Mouse (Mus musculus): Measurements from ENCODE around the gene Adprh. TPM values are rescaled to one million over a fixed set of nuclear protein-coding genes. Genes with fewer than 3 reads are reported as not detected.

The Adprh gene
- total RNA-seq, 2 experiments from 2014 or later, result 57.1 to 57.6 TPM

DNA sequence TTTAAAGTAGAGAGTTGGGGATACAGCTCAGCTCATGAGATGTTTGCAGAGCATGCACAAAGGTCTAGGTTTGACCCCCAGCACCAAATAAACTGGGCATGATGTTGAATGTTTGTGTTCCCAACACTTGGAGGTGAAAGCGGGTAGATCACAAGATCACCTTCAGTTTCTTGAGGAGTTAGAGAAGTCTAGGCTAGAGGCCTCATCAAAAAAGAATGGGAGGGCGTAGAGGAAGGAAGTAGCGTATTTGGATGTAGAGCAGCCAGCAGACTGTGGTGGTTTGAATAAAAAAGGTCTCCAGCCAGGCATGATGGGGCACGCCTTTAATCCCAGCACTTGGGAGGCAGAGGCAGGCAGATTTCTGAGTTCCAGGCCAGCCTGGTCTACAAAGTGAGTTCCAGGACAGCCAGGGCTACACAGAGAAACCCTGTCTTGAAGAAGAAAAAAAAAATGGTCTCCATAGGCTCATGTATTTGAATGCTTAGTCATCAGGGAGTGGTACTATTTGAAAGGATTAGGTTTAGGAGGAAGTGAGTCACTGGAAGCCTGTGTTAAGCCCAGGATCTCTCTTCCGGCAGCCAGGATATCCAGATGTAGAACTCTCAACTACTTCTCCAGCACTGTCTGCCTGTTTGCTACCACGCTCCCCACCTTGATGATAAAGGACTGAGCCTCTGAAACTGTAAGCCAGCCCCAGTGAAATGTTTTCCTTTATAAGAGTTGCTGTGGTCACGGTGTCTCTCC is 8.6 kb downstream of the Adprh start:
- no peak for DNase-seq (ENCODE audit: low spot score in 2 of 2)

DNA sequence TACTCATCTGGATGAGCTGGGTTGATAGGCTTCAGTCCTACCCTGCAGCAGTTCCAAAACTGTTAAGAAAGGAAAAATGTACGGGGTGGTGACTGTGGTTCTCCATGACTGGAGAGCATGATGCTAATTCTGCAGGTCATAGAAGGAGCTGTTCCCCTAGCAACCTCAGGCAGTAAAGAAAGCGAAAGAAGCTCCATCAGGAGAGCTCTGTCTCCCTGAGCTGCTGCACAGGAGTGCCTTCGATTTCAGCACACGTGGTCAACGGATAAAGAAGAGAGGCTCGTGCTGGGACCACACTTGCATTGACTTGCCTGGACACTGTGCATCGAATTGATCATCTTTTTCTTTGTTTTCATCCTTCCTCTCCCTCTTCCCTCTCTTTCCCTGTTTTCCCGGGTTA is 10.3 kb downstream of the Adprh start:
- no peak for DNase-seq (ENCODE audit: low spot score in 2 of 2)

DNA sequence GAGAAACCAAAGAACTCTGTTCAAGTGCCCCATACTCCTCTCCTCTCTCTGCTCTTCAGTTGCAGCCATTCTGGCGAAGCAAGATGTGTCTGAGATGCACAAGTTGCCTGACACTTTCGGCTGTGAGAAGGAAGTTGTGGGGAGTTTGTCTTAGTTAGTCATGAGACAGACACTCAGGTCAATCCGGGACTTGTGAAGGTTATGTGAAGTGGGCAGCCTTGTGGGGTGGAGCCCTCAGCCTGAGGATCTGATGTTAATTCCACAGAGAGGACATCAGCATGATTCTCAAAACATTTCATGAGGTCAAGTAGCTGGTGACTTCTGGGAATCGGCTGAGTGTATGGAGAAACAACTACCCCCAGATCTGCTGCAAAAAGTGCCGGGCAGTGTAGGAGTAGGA is 10.9 kb downstream of the Adprh start:
- DNase-seq (ENCODE audit: low spot score in 2 of 2), result no peak

DNA sequence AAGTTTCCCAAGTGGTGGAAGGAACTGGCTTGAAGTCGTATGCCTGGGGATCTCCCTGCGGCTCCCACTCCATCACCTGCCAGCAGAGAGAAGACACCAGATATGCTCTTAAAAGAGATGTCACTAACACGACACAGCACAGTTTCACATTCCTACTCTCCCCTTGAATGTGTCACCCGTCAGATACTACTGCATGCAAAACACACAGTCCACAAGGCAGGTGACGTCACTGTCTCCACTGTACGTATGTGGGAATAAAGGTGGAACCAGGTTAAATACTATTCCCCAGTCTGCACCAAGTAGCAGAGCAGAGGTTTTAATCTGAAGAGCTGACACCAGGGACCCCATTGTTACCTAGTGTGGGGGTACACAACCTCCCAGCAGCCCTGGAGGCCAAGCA is 12.1 kb downstream of the Adprh start:
- no peak for DNase-seq (ENCODE audit: low spot score in 2 of 2)

DNA sequence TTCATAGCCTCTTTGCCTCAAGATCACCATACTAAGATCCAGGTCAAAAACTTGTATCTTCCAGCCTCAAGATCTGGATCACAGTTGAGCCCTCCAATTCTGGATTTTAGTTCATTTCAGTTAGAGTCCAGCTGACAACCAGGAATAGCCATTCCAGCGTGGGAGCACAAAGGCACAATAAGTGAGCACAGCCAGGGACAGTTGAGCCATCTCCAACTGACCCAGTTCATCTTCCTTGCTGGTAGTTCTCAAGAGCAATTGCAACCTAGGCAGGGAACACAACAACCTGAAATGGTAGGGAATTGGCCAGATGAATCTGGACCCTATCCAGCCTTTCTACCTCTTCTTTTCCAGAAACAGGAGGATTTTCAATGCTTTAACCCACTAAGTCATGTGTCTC is 13.3 kb downstream of the Adprh start:
- DNase-seq (ENCODE audit: low spot score in 2 of 2), result no peak

DNA sequence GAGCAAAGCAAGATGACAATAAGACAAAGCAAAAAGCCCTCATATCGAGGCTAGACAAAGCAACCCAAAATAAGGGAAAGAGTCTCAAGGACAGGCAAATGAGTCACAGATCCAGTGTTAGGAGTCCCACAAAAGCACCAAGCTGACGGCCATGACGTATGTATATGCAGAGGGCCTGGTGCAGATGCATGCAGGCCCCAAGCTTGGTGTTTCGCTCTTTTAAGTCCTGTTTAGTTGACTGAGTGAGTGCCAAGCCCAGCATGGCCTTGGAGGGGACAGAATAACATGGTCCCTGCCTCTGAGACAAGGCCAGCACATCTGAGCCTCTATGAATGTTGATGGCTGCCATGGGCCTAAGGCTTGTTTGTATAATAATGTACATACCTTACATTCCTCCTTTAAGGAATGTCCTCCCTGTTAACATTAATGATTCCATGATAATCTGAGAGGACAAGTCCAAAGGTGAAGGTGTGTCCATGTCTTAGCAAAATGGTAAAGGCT is 18.2 kb downstream of the Adprh start:
- DNase-seq (ENCODE audit: low spot score in 2 of 2), result no peak

DNA sequence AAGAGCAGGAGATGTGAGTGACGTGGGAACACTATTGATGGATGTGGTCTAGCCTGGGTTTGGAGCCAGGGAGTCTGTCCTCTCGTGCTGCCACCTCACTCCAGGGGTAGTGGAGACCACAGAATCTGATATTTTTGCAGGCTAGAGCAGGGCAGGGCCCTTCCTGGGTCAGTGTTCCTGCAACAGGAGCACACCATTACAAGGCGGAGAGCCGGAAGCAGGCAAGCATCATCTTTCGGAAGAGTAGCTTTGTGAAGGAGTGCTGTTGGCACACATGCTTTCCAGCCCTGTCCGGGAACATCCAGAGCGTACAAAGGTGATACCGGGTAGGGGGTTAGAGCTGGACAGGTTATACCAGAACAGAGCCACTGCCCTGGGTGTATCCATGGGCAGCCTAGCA is 19.0 kb downstream of the Adprh start:
- DNase-seq (ENCODE audit: low spot score in 2 of 2), result no peak

DNA sequence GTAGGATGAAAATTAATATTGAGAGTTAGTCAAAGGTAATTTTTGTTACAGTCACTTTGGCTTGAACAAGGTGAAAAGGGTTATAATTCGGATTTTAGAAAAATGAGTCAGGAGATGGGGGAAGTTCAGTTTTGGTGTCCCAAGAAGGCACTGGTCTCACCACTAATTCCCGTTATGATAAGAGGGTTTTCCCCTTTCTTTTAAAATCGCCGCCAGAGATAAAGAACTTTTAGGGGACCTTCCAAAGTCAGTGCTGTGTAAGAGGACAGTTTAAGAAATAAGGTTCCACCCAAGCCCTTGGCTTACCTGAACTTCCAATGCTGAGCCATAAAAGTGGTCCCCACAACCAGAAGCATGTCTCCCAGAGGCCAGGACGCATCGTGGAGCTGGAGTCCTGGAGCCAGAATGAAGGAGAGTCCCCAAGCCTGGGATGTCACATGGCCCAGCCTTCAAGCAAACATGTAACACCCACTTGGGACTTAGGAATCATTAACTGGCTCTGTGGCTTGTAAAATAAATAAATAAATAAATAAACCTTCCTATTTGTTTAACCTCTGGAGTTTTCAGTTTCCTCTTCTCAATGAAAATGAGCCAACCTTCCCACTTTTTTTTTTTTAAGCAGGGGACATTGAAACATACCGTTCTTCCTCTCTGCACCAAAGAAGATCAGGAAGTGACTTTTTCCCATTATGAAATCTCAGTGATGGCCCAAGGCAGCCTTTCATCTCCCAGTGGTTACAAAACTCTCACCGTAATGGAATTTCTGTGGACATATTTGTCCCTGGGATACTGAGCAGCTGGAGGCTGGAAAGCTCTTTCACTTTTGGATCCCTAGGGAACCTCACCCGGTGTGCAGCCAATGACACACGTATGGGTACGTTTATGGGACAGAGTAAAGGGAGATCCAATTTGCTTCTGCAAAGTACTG is 19.7 kb downstream of the Adprh start, which contains the start of gene Pla1a:
Gene Pla1a (minus strand): TSS at position 648 of the 928 bp plus-strand sequence.
- DNase-seq (ENCODE audit: low spot score in 2 of 2), result no peak

DNA sequence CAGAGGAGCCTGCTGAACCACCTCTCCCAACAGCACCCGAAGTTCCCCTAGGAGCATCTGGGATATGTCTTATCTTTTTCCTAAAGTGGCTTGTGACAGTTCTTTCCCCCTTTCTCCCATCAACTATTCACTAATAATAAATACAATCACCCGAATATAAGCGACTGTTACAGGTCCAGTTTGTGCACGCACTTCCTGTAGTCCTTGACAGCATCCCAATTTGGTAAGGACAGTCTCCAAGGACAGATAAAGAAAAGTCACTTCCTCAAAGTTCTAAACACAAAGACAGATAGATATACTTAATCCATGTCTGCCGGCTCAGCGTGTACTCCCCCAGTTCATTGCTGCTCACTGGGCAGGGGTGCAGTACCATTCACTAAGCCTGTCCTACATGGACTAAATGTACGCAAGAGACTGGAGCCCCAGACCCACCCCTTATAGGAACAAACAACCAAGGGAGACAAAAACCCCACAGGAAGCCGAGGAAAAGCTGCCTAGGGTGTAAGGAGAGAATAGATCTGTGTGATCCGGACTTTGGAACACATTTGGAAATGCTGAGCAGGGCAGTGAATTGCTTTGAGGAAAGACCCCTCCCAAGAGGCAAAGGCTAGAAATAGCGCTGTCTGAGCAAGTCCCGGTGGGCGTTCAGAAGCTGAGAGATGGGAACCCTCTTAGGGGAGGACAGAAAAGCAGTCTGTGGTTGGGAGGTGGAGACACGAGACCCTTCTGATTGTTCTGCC is 20.9 kb downstream of the Adprh start:
- no peak for DNase-seq (ENCODE audit: low spot score in 2 of 2)

DNA sequence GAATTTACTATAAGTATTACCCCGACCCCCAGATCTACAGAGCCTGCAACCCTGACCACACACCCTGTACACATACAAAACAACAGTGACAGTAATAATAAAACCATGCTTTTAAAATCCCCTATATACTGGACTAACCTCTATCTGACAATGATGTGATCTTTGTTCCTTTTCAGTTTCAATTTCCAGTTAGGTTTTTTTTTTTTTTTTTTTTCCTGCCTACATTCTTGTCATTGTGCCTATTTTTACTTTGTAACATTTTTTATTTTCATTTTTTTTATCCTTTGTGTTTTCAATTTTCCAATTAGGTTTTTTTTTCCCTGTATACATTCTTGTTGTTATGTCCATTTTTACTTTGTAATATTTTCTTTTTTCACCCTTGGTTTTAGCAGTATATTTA is 26.7 kb downstream of the Adprh start:
- no peak for DNase-seq (ENCODE audit: low spot score in 2 of 2)

DNA sequence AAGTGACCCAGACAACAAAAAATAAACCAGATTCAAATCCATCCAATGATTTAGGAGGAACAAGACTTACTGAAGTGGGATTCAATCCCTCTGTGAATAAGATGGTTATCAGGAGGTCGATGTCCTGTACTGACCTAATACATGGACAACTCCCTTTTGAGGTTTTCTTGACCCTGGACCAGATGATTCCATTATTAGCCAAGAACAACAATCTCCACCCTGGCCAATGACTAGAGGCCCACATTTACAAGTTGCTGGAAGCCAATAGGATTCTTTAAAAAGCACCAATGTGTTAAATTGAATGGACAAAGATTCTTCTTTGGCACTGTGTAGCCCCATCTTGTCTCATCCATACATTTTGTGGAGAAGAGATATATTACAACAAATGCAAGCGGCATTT is 27.1 kb downstream of the Adprh start:
- DNase-seq (ENCODE audit: low spot score in 2 of 2), result no peak

DNA sequence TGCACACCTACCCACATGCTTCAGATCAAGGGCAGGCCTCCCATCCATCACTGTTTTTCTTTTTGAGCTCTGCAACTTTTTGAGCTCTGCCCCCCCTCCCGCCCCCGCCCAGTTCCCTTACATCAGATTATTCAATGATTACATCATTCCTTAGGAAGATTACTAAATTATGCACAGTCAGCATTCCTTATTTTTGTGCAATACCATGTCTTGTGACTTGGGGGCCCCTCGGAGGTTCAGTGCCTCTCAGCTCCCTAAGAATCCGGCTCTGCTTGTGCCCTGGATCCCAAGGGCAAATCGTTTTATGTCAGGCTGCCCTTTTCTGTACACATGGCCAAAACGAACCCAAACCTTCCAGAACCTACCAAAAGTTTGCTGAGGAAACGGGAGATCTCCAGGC is 37.5 kb downstream of the Adprh start:
- no peak for DNase-seq (ENCODE audit: low spot score in 2 of 2)

DNA sequence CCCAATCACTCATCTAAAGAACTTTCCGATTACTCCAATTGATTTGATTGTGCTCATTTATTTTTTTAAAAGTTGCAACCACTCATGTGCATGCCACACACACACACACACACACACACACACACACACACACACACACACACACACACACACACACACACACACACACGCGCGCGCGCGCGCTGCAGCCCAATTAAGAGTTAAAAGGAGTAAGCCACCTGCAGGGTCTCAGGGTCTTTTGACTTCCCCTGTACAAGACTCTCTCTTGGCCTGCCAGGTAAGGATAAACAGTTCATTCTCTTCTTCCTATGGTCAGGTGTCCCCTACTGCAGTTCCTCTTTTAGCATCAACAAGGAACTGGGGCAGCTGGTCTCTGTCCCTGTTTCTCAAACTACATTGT is 44.1 kb downstream of the Adprh start:
- DNase-seq (ENCODE audit: low spot score in 2 of 2), result no peak

DNA sequence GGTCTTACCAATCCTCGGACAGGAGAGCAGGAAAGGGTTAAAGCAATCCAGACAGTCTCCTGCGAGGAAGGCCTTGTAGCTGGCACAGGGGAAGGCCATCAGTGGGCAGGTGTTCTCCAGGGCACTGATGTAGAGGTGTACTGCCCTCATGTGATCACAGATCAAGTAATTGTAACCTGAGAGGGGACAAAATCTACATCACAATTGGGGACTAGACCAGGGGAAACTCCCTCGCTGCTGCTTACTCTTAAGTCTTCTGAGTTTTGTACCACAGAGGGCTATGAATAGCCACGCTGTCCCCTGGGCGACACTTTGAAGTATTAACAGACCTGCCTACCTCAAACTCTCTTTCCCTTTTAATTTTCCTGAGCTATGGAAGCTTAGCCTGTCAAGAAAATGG is 44.9 kb downstream of the Adprh start:
- DNase-seq (ENCODE audit: low spot score in 2 of 2), result no peak

DNA sequence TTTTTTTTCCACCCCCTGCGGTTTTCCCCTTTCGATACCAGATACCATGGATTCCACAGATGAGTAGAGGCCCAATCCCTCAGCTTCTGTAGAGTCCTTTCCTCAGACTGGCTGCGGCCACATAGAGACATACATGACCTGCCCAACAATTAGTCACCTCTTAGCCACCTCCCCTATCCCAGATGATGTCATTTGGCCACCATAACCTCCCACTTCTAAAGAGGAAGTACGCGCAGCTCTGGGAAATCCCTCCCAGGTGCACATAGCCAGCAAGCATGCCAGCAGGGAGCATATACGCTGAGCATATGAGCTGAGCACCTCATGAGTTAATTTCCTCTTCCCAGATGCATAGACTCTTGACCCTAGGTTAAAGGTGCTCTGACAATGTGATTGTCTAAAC is 45.8 kb downstream of the Adprh start:
- DNase-seq (ENCODE audit: low spot score in 2 of 2), result no peak

DNA sequence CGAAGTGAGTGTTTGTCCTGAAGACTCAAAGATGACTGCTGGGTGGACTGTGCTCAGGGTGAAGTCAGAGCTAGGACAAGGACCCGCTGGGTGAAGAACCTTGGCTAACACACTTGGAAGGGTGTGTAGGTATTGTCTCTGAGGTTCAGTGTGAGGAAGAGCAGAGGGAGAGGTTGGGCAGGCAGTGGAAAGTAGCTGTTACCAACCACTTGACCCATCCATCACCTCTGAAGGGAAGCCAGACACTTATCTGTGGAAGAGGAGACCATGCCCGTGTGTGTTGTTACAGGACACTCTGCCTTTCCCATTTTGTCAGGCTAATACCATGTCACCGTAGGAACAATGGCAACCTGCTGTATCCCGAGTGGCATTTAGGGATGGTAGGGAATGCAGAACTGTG is 46.2 kb downstream of the Adprh start:
- DNase-seq (ENCODE audit: low spot score in 2 of 2), result no peak

DNA sequence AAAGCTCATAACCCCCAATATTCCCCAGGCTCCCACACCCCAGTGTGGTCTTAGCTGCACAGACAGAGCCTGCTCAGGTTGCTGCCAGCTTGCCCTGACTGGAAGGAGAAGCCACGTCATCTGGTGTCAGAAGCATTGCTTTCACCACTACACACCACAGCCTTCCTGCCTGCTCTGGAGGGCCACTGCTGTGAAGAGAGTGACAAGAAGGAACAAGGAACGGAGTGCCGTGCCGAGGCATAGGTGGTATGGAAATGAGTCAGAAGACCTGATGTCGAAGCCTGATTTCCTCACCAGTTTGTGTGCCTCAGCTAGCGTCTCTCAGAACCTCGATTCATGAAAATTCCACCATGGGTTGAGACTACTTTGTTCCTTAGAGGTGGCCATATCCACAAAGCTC is 48.9 kb downstream of the Adprh start:
- DNase-seq (ENCODE audit: low spot score in 2 of 2), result no peak

DNA sequence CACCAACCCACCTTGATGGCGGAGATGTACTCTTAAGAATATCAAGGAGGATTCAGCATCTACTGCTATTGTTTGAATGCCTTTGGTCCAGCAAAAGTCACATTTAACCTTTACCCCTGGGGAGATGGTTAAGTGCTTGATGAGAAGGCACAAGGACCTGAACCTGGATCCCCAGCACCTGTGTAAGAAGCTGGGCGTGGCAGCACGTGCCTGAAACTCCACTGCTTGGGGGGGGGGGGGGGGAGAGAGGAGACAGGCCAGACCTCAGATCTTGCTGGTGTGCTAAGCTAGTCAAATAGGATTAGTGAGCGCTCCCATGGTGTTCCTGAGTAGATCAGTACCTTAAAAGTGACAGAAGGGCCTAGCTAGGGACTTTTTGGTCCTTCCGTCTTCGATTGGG is 51.0 kb downstream of the Adprh start:
- DNase-seq (ENCODE audit: low spot score in 2 of 2), result no peak

DNA sequence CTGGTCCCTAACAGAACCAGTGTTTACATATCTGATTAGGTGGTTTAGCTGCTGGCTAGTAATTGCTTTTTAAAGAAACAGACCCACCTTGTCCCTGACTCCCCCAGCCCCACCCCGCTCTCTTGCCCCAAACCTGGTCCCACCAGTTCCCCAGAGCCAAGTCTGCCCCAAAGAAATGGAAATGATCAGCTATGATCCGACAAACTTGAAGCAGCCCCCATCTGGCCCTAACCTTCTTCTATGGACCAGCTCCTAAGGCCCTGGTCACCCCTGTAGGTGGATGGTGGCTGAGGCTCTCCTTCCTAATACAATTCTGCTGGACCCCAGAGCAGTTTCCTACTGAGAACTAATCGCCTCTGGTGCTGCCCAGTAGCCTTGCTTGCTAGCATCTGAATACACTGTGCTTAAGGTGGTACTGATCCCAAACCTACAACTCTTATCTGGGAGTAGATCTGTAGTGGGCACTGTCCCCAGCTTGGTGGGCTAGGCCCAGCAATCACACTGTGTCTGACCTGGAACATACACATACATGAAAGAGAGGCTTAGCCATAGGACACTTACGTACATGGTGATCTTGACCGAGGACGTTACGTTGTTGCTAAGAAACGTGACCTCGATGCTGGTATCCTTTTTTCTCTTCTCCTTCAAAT is 52.1 kb downstream of the Adprh start:
- no peak for DNase-seq (ENCODE audit: low spot score in 2 of 2)

DNA sequence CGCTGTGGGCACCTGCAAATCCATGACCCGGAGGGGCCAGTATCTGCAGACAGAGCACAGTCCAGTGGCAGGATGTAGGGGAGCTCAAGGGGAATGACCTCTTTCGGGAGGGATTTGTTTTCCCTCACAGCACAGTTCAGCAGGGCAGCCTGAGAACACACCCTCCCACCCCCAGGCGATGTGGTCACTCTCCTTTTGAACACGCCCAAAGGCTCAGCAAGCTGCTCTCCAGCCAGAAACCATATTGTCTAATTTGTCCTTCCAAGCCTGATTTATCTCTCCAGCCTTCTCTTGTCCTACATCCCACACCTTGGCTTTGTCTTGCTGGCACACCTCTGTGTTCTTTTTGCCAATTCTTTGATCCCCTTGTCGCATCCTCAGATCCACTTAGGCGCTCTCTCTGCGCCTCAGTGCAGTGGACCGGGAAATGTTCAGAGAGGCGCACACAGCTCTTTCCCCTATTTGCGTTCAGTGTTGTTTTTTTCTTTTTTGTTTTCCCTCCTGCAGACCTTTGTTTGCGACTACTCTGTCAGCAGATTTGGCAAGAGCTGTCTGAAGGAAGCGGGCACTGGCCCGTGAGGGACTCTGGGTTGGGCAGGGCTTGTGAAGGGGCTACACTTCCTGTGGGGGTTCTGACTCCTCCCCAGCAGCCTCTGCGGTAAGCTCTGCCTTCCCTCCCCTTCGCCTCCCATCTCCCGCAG is 52.8 kb downstream of the Adprh start:
- DNase-seq (ENCODE audit: low spot score in 2 of 2), result peak in 1 of 2 experiments; percentile 21

Data from layer of hippocampus, adult 18-20 months (tissue).